ENCODE assay signal across 8 mouse cellular contexts in the genomic region with DNA sequence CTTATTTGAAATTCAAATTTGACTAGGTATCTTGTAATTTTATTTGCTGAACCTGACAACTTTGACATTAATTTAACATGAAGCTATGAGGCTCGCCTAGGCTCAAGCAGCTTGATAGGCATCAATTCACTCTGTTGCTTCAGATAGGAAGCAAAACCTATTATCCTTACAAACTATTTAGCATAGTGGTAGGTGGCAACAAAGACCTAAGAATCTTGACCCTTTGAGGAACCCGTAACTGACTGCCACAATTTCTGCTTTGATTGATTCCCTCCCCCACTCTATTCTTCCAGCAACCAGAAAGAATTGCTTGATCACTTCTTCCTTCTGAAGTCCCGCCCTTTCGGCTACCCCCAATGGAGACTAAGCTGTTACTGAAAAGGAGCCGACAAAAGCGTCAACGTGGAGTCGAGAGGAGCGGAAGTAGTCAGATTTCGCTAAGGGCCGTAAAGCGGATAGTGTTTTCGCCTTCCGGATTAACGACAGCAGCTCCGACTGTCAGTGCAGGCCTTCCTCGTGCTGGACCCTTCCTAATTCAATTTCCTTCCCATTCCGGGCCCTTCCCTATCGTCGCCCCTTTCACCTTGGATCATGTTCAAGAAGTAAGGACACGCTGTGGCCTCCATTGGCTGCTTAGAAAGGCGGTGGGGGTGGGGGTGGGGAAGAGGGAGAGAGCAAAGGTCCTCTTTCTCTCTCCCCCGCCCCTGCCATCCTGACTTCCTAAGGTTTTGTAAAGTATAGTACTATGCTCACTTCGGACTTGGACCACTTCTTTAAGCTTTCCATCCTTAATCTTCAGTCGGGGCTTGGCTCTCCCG. TPM values are rescaled to one million over a fixed set of nuclear protein-coding genes. Genes with fewer than 3 reads are reported as not detected.
A peak's percentile ranks its signal among the peaks of the same experiment; 100 is the strongest.
DNase-seq lines count a peak whose midpoint lies in the region; ATAC-seq and TF ChIP-seq lines count a peak whose summit lies in the region.

Gene Mcts1 (plus strand): TSS at position 402 of the 818 bp plus-strand sequence.

- peak within 1 kb of the TSS; percentile 58 for H3K4me2 ChIP-seq in hindbrain, postnatal 0 days (ENCODE audit: low read depth, low read length)

- no peaks in the 10 kb centered on the region for H3K9me3 ChIP-seq in hindbrain, postnatal 0 days (ENCODE audit: low read length)

- 30% methylated on average over 26 of the region's 26 CpGs for WGBS in hindbrain, postnatal 0 days

- peak; percentile 99 for ATAC-seq in common myeloid progenitor, adult 5-6 weeks (replicated peaks; ENCODE audit: low read depth, poor library complexity, severe bottlenecking)
- ATAC-seq in hindbrain, postnatal 0 days: peak; percentile 93
- ATAC-seq in megakaryocyte, adult 5-6 weeks (ENCODE audit: poor library complexity, severe bottlenecking): peak; percentile 100

- no peak for TF ChIP-seq CTCF in gastrocnemius, adult 2 months (IDR thresholded peaks at IDR 0.05)
- no peak for TF ChIP-seq CTCF in hindbrain, postnatal 0 days (IDR thresholded peaks at IDR 0.05; ENCODE audit: low read depth)
- TF ChIP-seq CTCF in left cerebral cortex, adult 2 months (IDR thresholded peaks at IDR 0.05): no peak

- no peaks in the 10 kb centered on the region for H3K27me3 ChIP-seq in hindbrain, postnatal 0 days (ENCODE audit: insufficient read depth, low read length)

- intact Hi-C loops in gastrocnemius, adult 2 months (cut with DNase I): loop anchor here (2.0 to 10.0 kb wide), 2 partner anchors 36 to 66 kb away; no protein-coding TSS in a partner anchor
- intact Hi-C loops in left cerebral cortex, adult 2 months (cut with DNase I): loop anchor here (1.0 kb wide), 2 partner anchors 34 to 36 kb away; no protein-coding TSS in a partner anchor

- H3K27ac ChIP-seq in gastrocnemius, adult 2 months: peak within 1 kb of the TSS; percentile 87
- peak within 1 kb of the TSS; percentile 83 for H3K27ac ChIP-seq in hindbrain, postnatal 0 days
- H3K27ac ChIP-seq in left cerebral cortex, adult 2 months: peak within 1 kb of the TSS; percentile 86

- H3K36me3 ChIP-seq in hindbrain, postnatal 0 days (ENCODE audit: insufficient read depth, low read length): no peaks in the 10 kb centered on the region

- no peaks in the 10 kb centered on the region for H3K4me1 ChIP-seq in hindbrain, postnatal 0 days (ENCODE audit: insufficient read depth, low read length)

- peak within 1 kb of the TSS; percentile 82 for H3K4me3 ChIP-seq in gastrocnemius, adult 2 months
- peak within 1 kb of the TSS; percentile 47 for H3K4me3 ChIP-seq in hindbrain, postnatal 0 days (ENCODE audit: low read length)
- peak within 1 kb of the TSS; percentile 53 for H3K4me3 ChIP-seq in left cerebral cortex, adult 2 months

- H3K9ac ChIP-seq in hindbrain, postnatal 0 days (replicated peaks; ENCODE audit: low read length): peak within 1 kb of the TSS; percentile 58

- peak; percentile 74 for DNase-seq in WW6 (ENCODE audit: low read depth, low spot score)
- peak; percentile 70 for DNase-seq in gastrocnemius, adult 2 months
- DNase-seq in hindbrain, postnatal 0 days (ENCODE audit: low spot score): peak; percentile 92
- DNase-seq in left cerebral cortex, adult 2 months (ENCODE audit: extremely low spot score in 1 of 2, low spot score in 2 of 2): peak; percentile 60 to 68
- DNase-seq in right cerebral cortex, adult 2 months (ENCODE audit: low spot score in 2 of 2): peak; percentile 75 to 77
- DNase-seq in urinary bladder, postnatal 36 days (ENCODE audit: low spot score in 2 of 2): peak; percentile 47 to 62

RNA-seq across cellular contexts. Expression of gene Mcts1, which starts in this region (rescaled TPM):
- 48.8 and 50.3 TPM in 2 replicates for total RNA-seq in common myeloid progenitor, adult 5-6 weeks (2017)
- 10 to 100 TPM; 43.1 to 50.7 TPM for total RNA-seq in gastrocnemius, adult 2 months (2021)
- total RNA-seq in hindbrain, postnatal 0 days (2014; rRNA removed): 26.9 and 36.9 TPM in 2 replicates
- polyA plus RNA-seq in hindbrain, postnatal 0 days (2015; fragmentation: Nextera tagmentation; extraction: Ambion mirVana): 173 and 177 TPM in 2 replicates
- total RNA-seq in left cerebral cortex, adult 2 months (2021): 10 to 100 TPM; 64.8 to 70.4 TPM
- total RNA-seq in megakaryocyte, adult 5-6 weeks (2015): 131 and 160 TPM in 2 replicates
- 46.3 and 67.0 TPM in 2 replicates for total RNA-seq in megakaryocyte, adult 5-6 weeks (2017)

Comparison
In these comparisons a context has a peak if more than half of its experiments do, and no peak if none do; other contexts are left out.
1. Peak in every context shown above with its lines: DNase-seq, ATAC-seq, H3K4me3 ChIP-seq and H3K27ac ChIP-seq.